Mouse (Mus musculus) forebrain, postnatal 0 days (tissue): ENCODE results near the gene Usp36. TPM values are rescaled to one million over a fixed set of nuclear protein-coding genes. Genes with fewer than 3 reads are reported as not detected.

Source experiments
- ATAC-seq: fragments of 200-750 bp; cut with Nextera tagmentation; 2 replicates; pipeline ENCODE4 v1.8.0; 2017; ENCODE audit warnings: mild to moderate bottlenecking, moderate library complexity
- DNase-seq: peaks from one replicate; pipeline ENCODE4 v3.0.0-alpha.2; 2015
- H3K27ac ChIP-seq: fragments of 300-500 bp; sonication (generic); 2 replicates; pipeline ENCODE4 v1.5.1; 2014; ENCODE audit warnings: low read depth, mild to moderate bottlenecking, antibody characterized with exemption, low read length, moderate library complexity, mixed read lengths
- H3K27me3 ChIP-seq: fragments of 300-500 bp; sonication (generic); 2 replicates; pipeline ENCODE4 v1.6.1; 2014; ENCODE audit warnings: mild to moderate bottlenecking, low read length, mixed read lengths; ENCODE audit not compliant: insufficient read depth
- H3K36me3 ChIP-seq: fragments of 300-500 bp; sonication (generic); 2 replicates; pipeline ENCODE4 v1.6.1; 2014; ENCODE audit warnings: mild to moderate bottlenecking, moderate library complexity; ENCODE audit not compliant: insufficient read depth
- H3K4me1 ChIP-seq: fragments of 300-500 bp; sonication (generic); 2 replicates; pipeline ENCODE4 v1.6.1; 2014; ENCODE audit warnings: antibody characterized with exemption; ENCODE audit not compliant: insufficient read depth
- H3K4me2 ChIP-seq: fragments of 300-500 bp; sonication (generic); 2 replicates; pipeline ENCODE4 v1.6.1; 2014; ENCODE audit warnings: low read depth, mild to moderate bottlenecking, moderate library complexity
- H3K4me3 ChIP-seq: fragments of 300-500 bp; sonication (generic); 2 replicates; pipeline ENCODE4 v1.5.1; 2014; ENCODE audit warnings: low read depth, low read length, mixed read lengths
- H3K9ac ChIP-seq: fragments of 300-500 bp; sonication (generic); 2 replicates; pipeline ENCODE4 v1.6.1; 2014; ENCODE audit warnings: mild to moderate bottlenecking
- H3K9me3 ChIP-seq: fragments of 300-500 bp; sonication (generic); 2 replicates; pipeline ENCODE4 v1.6.1; 2016; ENCODE audit warnings: low read length
- CTCF ChIP-seq: sonication (generic); IDR thresholded peaks from 2 replicates; pipeline ENCODE4 v1.5.1; 2016; ENCODE audit warnings: antibody characterized with exemption, control low read depth, low read depth
- WGBS: fragments of 180-500 bp; shearing (Covaris S2); extraction: QIAGEN DNeasy Blood & Tissue Kit; methylation state at CpG from one replicate; pipeline ENCODE4 v1.1.7; 2014; 5-methylcytosine and 5-hydroxymethylcytosine counted together
- polyA plus RNA-seq: library from polyadenylated mRNA; unstranded; fragments of >200 nt; fragmentation: Nextera tagmentation; extraction: Ambion mirVana; gene quantifications from 2 replicates; pipeline ENCODE4 v1.2.1, GENCODE M21; 2015
- total RNA-seq: library from RNA; depleted of rRNA; stranded (reverse); fragments of >200 nt; gene quantifications from 2 replicates; pipeline ENCODE4 v1.2.3, GENCODE M21; 2014

The Usp36 gene
- total and polyA plus RNA-seq, 2 experiments from 2014 or later = 9.5 to 22.1 TPM

DNA sequence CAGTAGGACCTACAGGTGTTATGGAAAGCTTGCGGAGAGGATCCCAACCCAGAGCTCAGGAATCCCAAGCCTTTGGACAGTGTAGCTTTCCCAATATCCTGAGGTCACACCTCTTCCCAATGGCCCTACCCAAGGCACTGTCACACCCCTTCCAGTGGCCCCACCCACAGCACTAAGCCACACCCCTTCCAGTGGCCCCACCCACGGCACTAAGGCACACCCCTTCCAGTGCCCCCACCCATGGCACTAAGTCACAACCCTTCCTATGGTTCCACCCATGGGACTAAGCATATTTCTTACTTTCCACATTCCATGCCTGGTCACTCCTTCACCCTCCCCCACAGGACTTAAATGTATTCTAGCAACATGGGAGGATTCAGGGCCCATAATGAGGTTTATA, 8.8 kb upstream of the Usp36 start:
- DNase-seq (no peak), ATAC-seq (no peak)
- no peaks in the 10 kb centered on the region for H3K27me3 ChIP-seq
- no peak overlapping the region for H3K4me2 ChIP-seq
- H3K4me1 ChIP-seq = no peaks in the 10 kb centered on the region
- H3K9me3 ChIP-seq = no peaks in the 10 kb centered on the region
- H3K27ac ChIP-seq = no peak overlapping the region
- no peak for TF ChIP-seq CTCF
- peaks cover 16% of the 10 kb centered on the region for H3K36me3 ChIP-seq
- no peak overlapping the region for H3K9ac ChIP-seq
- WGBS = 94% methylated on average over 2 of the region's 2 CpGs
- H3K4me3 ChIP-seq = no peak overlapping the region

DNA sequence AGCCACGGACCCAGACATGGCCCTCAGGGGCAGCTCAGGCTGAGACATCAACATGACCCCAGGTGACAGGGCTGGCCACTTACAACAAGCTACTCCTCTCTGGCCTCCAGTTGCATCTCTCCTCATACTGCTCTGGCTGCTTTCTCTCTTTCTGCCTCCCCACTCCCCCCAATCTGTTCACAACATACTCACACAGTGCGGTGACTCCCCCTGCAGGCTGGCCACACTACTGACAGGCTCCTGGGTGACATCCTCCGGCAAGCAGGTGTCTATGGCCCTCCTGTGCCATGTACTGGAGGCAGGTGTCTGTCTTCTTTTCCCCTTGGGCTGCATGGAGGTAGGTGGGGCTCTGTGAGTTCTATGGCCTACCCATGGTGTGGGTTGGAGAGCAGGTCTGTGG, 7.9 kb upstream of the Usp36 start:
- no peak for ATAC-seq
- no peaks in the 10 kb centered on the region for H3K27me3 ChIP-seq
- H3K36me3 ChIP-seq = peaks cover 8% of the 10 kb centered on the region; the same call in 1 of the 2 replicates
- no peak overlapping the region for H3K27ac ChIP-seq
- H3K9ac ChIP-seq = no peak overlapping the region
- no peak for DNase-seq
- WGBS = 72% methylated on average over 3 of the region's 3 CpGs
- no peaks in the 10 kb centered on the region for H3K4me1 ChIP-seq
- no peak overlapping the region for H3K4me3 ChIP-seq
- H3K4me2 ChIP-seq = no peak overlapping the region
- no peaks in the 10 kb centered on the region for H3K9me3 ChIP-seq
- TF ChIP-seq CTCF = peak; percentile 26; the same call in 1 of the 2 replicates

DNA sequence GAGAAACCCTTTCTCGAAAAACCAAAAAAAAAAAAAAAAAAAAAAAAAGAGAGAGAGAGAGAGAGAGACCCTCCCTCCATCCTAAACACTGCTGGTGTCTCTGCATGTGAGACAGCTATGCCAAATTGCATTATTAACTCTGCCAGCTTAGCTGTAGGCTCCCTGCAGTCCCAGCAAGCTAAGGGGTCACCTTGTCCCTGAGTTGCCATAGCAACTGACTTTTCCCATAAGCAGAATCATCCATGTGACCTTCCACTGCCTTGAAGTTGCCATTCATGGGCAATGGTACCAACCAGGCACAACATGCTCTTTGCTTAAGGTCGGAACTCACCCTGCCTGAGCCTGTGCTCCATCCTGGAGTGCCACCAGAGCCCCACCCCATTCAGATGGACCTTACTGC, 5.0 kb upstream of the Usp36 start:
- Histone ChIP-seq H3K9ac (no peak overlapping the region), H3K27ac (no peak overlapping the region), H3K4me2 (no peak overlapping the region), H3K27me3 (no peaks in the 10 kb centered on the region), H3K4me3 (no peak overlapping the region), H3K36me3 (no peaks in the 10 kb centered on the region), H3K4me1 (peaks cover 4% of the 10 kb centered on the region; the same call in 1 of the 2 replicates), H3K9me3 (no peaks in the 10 kb centered on the region)
- 59% methylated on average over 2 of the region's 2 CpGs for WGBS
- DNase-seq (no peak), ATAC-seq (no peak)
- no peak for TF ChIP-seq CTCF

DNA sequence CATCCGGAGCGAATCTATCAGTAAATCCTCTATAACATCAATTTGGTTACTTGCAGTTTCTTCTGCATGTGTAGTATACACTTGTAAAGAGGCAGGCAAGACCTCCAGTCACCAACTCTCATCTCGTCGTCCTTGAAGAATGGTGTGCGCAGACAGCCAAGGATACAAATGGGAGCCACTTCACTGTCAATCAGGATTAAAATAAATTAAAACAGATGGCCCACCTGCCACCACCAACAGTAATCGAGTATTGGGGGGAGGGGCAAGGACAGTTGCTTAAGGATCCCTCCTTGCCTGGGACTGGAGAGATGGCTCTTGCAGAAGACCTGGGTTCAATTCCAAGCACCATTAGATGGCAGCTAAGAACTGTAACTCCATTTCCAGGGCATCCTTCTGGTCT, 2.6 kb upstream of the Usp36 start:
- Histone ChIP-seq H3K4me1 (peaks cover 4% of the 10 kb centered on the region; the same call in 1 of the 2 replicates), H3K4me3 (no peak overlapping the region), H3K36me3 (no peaks in the 10 kb centered on the region), H3K9me3 (no peaks in the 10 kb centered on the region), H3K9ac (no peak overlapping the region), H3K4me2 (no peak overlapping the region), H3K27ac (no peak overlapping the region), H3K27me3 (no peaks in the 10 kb centered on the region)
- WGBS = 56% methylated on average over 6 of the region's 6 CpGs
- DNase-seq (no peak), ATAC-seq (no peak)
- TF ChIP-seq CTCF = no peak

DNA sequence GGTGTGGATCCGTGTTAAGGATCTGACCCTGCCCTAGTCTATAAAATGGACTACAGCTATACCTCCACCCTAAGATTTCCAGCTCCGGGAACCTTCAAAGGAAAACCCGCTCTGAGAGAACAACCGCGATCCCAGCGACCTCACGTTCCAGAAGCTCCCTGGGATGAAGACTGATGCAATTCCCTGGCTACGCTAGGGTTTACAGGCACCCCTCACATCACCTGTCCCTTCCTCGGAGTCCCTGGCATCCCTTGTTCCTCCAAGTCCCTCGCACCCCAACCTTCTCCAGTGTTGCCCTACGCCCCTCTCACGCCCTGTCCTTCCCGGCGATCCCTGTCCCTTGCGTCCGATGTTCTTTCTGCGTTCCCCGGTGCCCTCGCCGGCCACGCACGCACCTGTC, 482 bp downstream of the Usp36 start:
- TF ChIP-seq CTCF = no peak
- H3K27me3 ChIP-seq = no peaks in the 10 kb centered on the region
- ATAC-seq (peak; percentile 2), DNase-seq (no peak)
- peak overlapping the region; percentile 84 for H3K9ac ChIP-seq
- peak overlapping the region; percentile 66 for H3K4me2 ChIP-seq
- WGBS = 1% methylated on average over 22 of the region's 22 CpGs
- H3K36me3 ChIP-seq = peaks cover 30% of the 10 kb centered on the region
- peaks cover 4% of the 10 kb centered on the region; the same call in 1 of the 2 replicates for H3K4me1 ChIP-seq
- peak overlapping the region; percentile 81 for H3K4me3 ChIP-seq
- peak overlapping the region; percentile 88 for H3K27ac ChIP-seq
- H3K9me3 ChIP-seq = no peaks in the 10 kb centered on the region

DNA sequence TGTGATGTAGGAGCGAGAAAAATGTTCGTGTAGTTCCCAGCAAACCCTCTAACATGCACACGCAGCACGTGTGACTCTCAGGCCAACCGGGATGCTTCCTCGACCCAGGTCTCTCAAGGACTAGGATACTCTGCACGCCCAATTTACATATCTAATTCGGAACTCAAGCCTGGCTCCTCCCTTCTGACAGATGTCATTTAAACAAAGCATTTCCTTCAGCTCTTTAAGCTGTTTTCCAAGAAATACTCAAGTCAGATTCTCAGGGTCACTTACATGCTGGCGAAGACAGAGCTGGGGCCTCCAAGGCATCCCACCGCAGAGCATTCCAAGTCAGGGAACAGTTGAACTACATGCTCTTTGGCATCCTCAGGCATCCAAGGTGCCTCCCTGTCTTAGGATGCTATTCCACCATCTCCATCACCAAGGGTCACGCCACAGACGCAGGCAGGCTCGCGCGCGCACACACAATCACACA, 970 bp downstream of the Usp36 start:
- no peak for TF ChIP-seq CTCF
- peak overlapping the region; percentile 66 for H3K4me2 ChIP-seq
- DNase-seq = peak; percentile 34
- H3K27me3 ChIP-seq = no peaks in the 10 kb centered on the region
- peaks cover 35% of the 10 kb centered on the region for H3K36me3 ChIP-seq
- 2% methylated on average over 16 of the region's 16 CpGs for WGBS
- H3K9me3 ChIP-seq = no peaks in the 10 kb centered on the region
- ATAC-seq = no peak
- H3K4me3 ChIP-seq = peak overlapping the region; percentile 81
- peaks cover 4% of the 10 kb centered on the region; the same call in 1 of the 2 replicates for H3K4me1 ChIP-seq
- H3K27ac ChIP-seq = peak overlapping the region; percentile 88
- peak overlapping the region; percentile 84 for H3K9ac ChIP-seq

DNA sequence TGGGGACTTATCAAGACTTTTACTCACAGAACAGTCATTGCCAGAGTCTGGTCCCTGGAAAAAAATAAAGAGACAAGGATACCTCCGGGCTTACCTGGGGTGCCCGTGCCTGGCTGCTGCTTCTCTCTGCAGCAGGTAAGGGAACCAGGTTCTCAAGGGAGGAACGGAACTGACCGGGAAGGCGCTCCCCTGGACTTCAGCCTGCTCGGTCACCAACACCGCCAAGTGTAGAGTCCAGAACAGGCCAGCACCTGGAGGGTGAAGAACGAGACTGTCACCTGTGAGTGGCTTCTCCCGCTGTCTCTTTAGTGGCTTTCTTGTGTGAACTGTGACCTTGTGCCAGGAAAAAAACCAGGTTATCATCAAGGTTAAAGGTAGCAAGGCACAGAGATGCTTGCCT, 2.5 kb downstream of the Usp36 start:
- peaks cover 4% of the 10 kb centered on the region; the same call in 1 of the 2 replicates for H3K4me1 ChIP-seq
- ATAC-seq (no peak), DNase-seq (no peak)
- TF ChIP-seq CTCF = no peak
- H3K36me3 ChIP-seq = peaks cover 50% of the 10 kb centered on the region
- no peaks in the 10 kb centered on the region for H3K9me3 ChIP-seq
- no peak overlapping the region for H3K4me2 ChIP-seq
- no peak overlapping the region for H3K9ac ChIP-seq
- H3K4me3 ChIP-seq = no peak overlapping the region
- H3K27me3 ChIP-seq = no peaks in the 10 kb centered on the region
- H3K27ac ChIP-seq = no peak overlapping the region
- 97% methylated on average over 9 of the region's 9 CpGs for WGBS
